Mouse (Mus musculus): Measurements from ENCODE around the gene Gcg.

- no peak for TF ChIP-seq EP300 (IDR thresholded peaks at IDR 0.05; ENCODE audit: low read depth)
- no peak for TF ChIP-seq CTCF (IDR thresholded peaks at IDR 0.05; ENCODE audit: low read depth)
These were observed 14.0 kb upstream of the Gcg start for GRCm38 (mm10) chr2:62497333-62498002.

All from heart, postnatal 0 days (tissue).